Mouse (Mus musculus) 416B (cell line): ENCODE measurements around the gene Hmg20a.
A peak's percentile ranks its signal among the peaks of the same experiment; 100 is the strongest.
"Not testable (repeated sequence)": the region's sequence is repeated elsewhere in the genome, so short reads cannot be mapped to it uniquely, and the experiment has no call there.

Experiments
- DNase-seq: peaks from one replicate; pipeline ENCODE4 v3.0.0; 2011; ENCODE audit warnings: low read depth

The Hmg20a gene

GRCm38 (mm10) chr9:56417948-56418737, at the start of gene Hmg20a, which contains the start of gene Peak1:
Gene Hmg20a, plus strand, starts transcription at chr9:56418609.
Gene Peak1, minus strand, starts transcription at chr9:56418067.
- DNase-seq: peak; percentile 100

- DNase-seq: no peak
Measured at GRCm38 (mm10) chr9:56368814-56369213, 49.6 kb upstream of the Hmg20a start.

- peak; percentile 91 for DNase-seq
Measured at GRCm38 (mm10) chr9:56370710-56371109, 47.7 kb upstream of the Hmg20a start.

GRCm38 (mm10) chr9:56374401-56374800, 44.0 kb upstream of the Hmg20a start:
- DNase-seq: peak; percentile 50

- no peak for DNase-seq
Measured at GRCm38 (mm10) chr9:56382786-56383185, 35.6 kb upstream of the Hmg20a start.

- peak; percentile 35 for DNase-seq
Measured at GRCm38 (mm10) chr9:56392857-56393256, 25.6 kb upstream of the Hmg20a start.

- DNase-seq: no peak
Measured at GRCm38 (mm10) chr9:56396306-56396705, 22.1 kb upstream of the Hmg20a start.

- no peak for DNase-seq
Measured at GRCm38 (mm10) chr9:56404619-56405018, 13.8 kb upstream of the Hmg20a start.

- DNase-seq: no peak
Measured at GRCm38 (mm10) chr9:56409928-56410327, 8.5 kb upstream of the Hmg20a start.

GRCm38 (mm10) chr9:56412716-56413115, 5.7 kb upstream of the Hmg20a start:
- DNase-seq: peak; percentile 82

- no peak for DNase-seq
Measured at GRCm38 (mm10) chr9:56414322-56414721, 4.1 kb upstream of the Hmg20a start.

- no peak for DNase-seq
Measured at GRCm38 (mm10) chr9:56415393-56415792, 3.0 kb upstream of the Hmg20a start.

GRCm38 (mm10) chr9:56415935-56416607, 2.3 kb upstream of the Hmg20a start:
- DNase-seq: peak; percentile 53

GRCm38 (mm10) chr9:56417415-56417947, 928 bp upstream of the Hmg20a start:
- peak; percentile 73 for DNase-seq

- DNase-seq: peak; percentile 98
Measured at GRCm38 (mm10) chr9:56418738-56419239, 380 bp downstream of the Hmg20a start.

- DNase-seq: peak; percentile 34
Measured at GRCm38 (mm10) chr9:56420236-56420635, 1.8 kb downstream of the Hmg20a start.

GRCm38 (mm10) chr9:56420892-56421601, 2.6 kb downstream of the Hmg20a start:
- peak; percentile 35 for DNase-seq

- DNase-seq: no peak
Measured at GRCm38 (mm10) chr9:56421991-56422390, 3.6 kb downstream of the Hmg20a start.

GRCm38 (mm10) chr9:56424861-56425260, 6.5 kb downstream of the Hmg20a start:
- peak; percentile 24 for DNase-seq

GRCm38 (mm10) chr9:56435821-56436526, 17.6 kb downstream of the Hmg20a start:
- DNase-seq: no peak

GRCm38 (mm10) chr9:56437300-56437892, 19.0 kb downstream of the Hmg20a start:
- DNase-seq: not testable (repeated sequence)
